Mouse (Mus musculus) lung, embryonic 14.5 days (tissue): ENCODE measurements around the gene Kansl1. TPM values are rescaled to one million over a fixed set of nuclear protein-coding genes. Genes with fewer than 3 reads are reported as not detected.

Source experiments
- ATAC-seq: fragments of 200-750 bp; cut with Nextera tagmentation; 2 replicates; pipeline ENCODE4 v1.8.0; 2017; ENCODE audit warnings: mild to moderate bottlenecking, moderate TSS enrichment, moderate library complexity; ENCODE audit not compliant: insufficient read depth
- DNase-seq: peaks from one replicate; pipeline ENCODE4 v3.0.0-alpha.2; 2015
- H3K27ac ChIP-seq: fragments of 300-500 bp; sonication (generic); 2 replicates; pipeline ENCODE4 v1.5.1; 2014; ENCODE audit warnings: low read depth, mild to moderate bottlenecking, moderate library complexity
- H3K27me3 ChIP-seq: fragments of 300-500 bp; sonication (generic); 2 replicates; pipeline ENCODE4 v1.6.1; 2014; ENCODE audit warnings: low read length, control low read depth; ENCODE audit not compliant: insufficient read depth
- H3K36me3 ChIP-seq: fragments of 300-500 bp; sonication (generic); 2 replicates; pipeline ENCODE4 v1.6.1; 2014; ENCODE audit warnings: control low read depth; ENCODE audit not compliant: insufficient read depth
- H3K4me1 ChIP-seq: fragments of 300-500 bp; sonication (generic); 2 replicates; pipeline ENCODE4 v1.6.1; 2014; ENCODE audit warnings: antibody characterized with exemption, control low read depth; ENCODE audit not compliant: insufficient read depth
- H3K4me2 ChIP-seq: fragments of 300-500 bp; sonication (generic); 2 replicates; pipeline ENCODE4 v1.6.1; 2014; ENCODE audit warnings: mild to moderate bottlenecking
- H3K4me3 ChIP-seq: fragments of 300-500 bp; sonication (generic); 2 replicates; pipeline ENCODE4 v1.5.1; 2014; ENCODE audit warnings: low read depth, low read length
- H3K9ac ChIP-seq: fragments of 300-500 bp; sonication (generic); 2 replicates; pipeline ENCODE4 v1.6.1; 2014
- H3K9me3 ChIP-seq: fragments of 300-500 bp; sonication (generic); 2 replicates; pipeline ENCODE4 v1.6.1; 2016; ENCODE audit warnings: low read depth, low read length, control low read depth
- CTCF ChIP-seq: IDR thresholded peaks from 2 replicates; pipeline ENCODE4 v1.5.1; 2016; ENCODE audit warnings: antibody characterized with exemption, low read depth
- WGBS: fragments of 180-500 bp; shearing (Covaris S2); extraction: QIAGEN DNeasy Blood & Tissue Kit; methylation state at CpG from one replicate; pipeline ENCODE4 v1.1.7; 2014; 5-methylcytosine and 5-hydroxymethylcytosine counted together
- polyA plus RNA-seq: library from polyadenylated mRNA; unstranded; fragments of >200 nt; fragmentation: Nextera tagmentation; extraction: Ambion mirVana; gene quantifications from 2 replicates; pipeline ENCODE4 v1.2.1, GENCODE M21; 2014

The Kansl1 gene
- polyA plus RNA-seq, 1 experiment from 2014 or later, result 28.1 TPM

GRCm38 (mm10) chr11:104310226-104310887 lies 158.3 kb downstream of the Kansl1 start:
- TF ChIP-seq CTCF, result no peak
- Histone ChIP-seq H3K27me3 (peaks cover 14% of the 10 kb centered on the region; the same call in 1 of the 2 replicates), H3K27ac (no peak overlapping the region), H3K4me1 (no peaks in the 10 kb centered on the region), H3K9ac (no peak overlapping the region), H3K4me3 (peak overlapping the region; percentile 17; the same call in 1 of the 2 replicates), H3K9me3 (no peaks in the 10 kb centered on the region), H3K4me2 (peak overlapping the region; percentile 48), H3K36me3 (no peaks in the 10 kb centered on the region)
- no peak for ATAC-seq
- no peak for DNase-seq
- WGBS, result 16% methylated on average over 23 of the region's 23 CpGs

- Histone ChIP-seq H3K27ac (no peak overlapping the region), H3K27me3 (peaks cover 14% of the 10 kb centered on the region; the same call in 1 of the 2 replicates), H3K9ac (no peak overlapping the region), H3K4me1 (no peaks in the 10 kb centered on the region), H3K4me3 (peak overlapping the region; percentile 17; the same call in 1 of the 2 replicates), H3K36me3 (no peaks in the 10 kb centered on the region), H3K4me2 (peak overlapping the region; percentile 48), H3K9me3 (no peaks in the 10 kb centered on the region)
- no peak for ATAC-seq
- TF ChIP-seq CTCF, result no peak
- DNase-seq, result no peak
- 25% methylated on average over 12 of the region's 12 CpGs for WGBS
Observed at GRCm38 (mm10) chr11:104309377-104310225, 159.1 kb downstream of the Kansl1 start.

- H3K36me3 ChIP-seq, result no peaks in the 10 kb centered on the region
- H3K9me3 ChIP-seq, result no peaks in the 10 kb centered on the region
- H3K4me1 ChIP-seq, result no peaks in the 10 kb centered on the region
- H3K27me3 ChIP-seq, result peaks cover 14% of the 10 kb centered on the region; the same call in 1 of the 2 replicates
- DNase-seq (no peak), ATAC-seq (no peak)
- 68% methylated on average over 4 of the region's 4 CpGs for WGBS
- no peak for TF ChIP-seq CTCF
- H3K9ac ChIP-seq, result no peak overlapping the region
- H3K4me3 ChIP-seq, result no peak overlapping the region
- no peak overlapping the region for H3K27ac ChIP-seq
- no peak overlapping the region for H3K4me2 ChIP-seq
Observed at GRCm38 (mm10) chr11:104307136-104307535, 161.5 kb downstream of the Kansl1 start.

DNA sequence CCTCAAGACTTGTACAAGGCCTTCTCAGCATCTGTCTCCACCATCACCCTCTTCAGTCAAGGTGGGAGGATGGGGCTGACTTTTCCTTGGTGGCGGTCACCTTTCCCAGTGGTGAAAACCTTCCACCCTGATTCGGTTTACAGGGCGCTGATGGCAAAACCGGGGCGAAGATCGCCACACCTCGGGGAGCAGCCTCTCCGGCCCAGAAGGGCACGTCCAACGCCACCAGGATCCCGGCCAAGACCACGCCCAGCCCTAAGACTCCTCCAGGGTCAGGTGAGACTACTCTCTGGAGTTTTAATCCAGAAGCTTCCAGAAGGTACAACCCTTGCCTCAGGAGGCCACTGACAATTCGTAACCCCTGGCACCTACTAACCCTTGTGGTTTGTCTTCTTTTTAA lies 162.2 kb downstream of the Kansl1 start:
- peaks cover 14% of the 10 kb centered on the region; the same call in 1 of the 2 replicates for H3K27me3 ChIP-seq
- ATAC-seq (no peak), DNase-seq (no peak)
- no peaks in the 10 kb centered on the region for H3K36me3 ChIP-seq
- no peak for TF ChIP-seq CTCF
- H3K27ac ChIP-seq, result no peak overlapping the region
- no peaks in the 10 kb centered on the region for H3K4me1 ChIP-seq
- H3K9ac ChIP-seq, result no peak overlapping the region
- no peaks in the 10 kb centered on the region for H3K9me3 ChIP-seq
- H3K4me2 ChIP-seq, result no peak overlapping the region
- WGBS, result 91% methylated on average over 13 of the region's 13 CpGs
- no peak overlapping the region for H3K4me3 ChIP-seq

DNA sequence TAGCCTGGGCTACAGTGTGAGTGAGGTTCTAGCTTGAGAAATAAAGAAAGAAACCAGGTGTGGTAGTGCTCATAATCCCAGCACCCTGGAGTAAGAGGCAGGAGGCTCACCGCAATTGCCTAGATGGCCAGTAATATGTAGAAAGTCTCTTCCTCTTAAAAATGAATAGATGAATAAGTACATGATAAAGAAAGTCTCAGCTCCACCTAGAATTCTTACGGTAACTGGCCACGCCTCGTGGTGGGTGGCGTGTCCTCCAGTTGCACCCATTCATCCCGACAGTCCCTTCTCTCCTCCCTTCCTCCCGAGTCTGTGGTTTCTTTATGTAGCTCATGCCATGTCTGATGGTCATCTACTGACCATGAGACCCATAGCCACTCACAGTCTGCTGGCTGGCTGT lies 162.9 kb downstream of the Kansl1 start:
- H3K9ac ChIP-seq, result no peak overlapping the region
- H3K36me3 ChIP-seq, result no peaks in the 10 kb centered on the region
- H3K4me2 ChIP-seq, result no peak overlapping the region
- no peak overlapping the region for H3K27ac ChIP-seq
- H3K27me3 ChIP-seq, result peaks cover 14% of the 10 kb centered on the region; the same call in 1 of the 2 replicates
- DNase-seq (no peak), ATAC-seq (no peak)
- whole genome bisulfite sequencing, result 89% methylated on average over 7 of the region's 7 CpGs
- H3K9me3 ChIP-seq, result no peaks in the 10 kb centered on the region
- H3K4me3 ChIP-seq, result no peak overlapping the region
- H3K4me1 ChIP-seq, result no peaks in the 10 kb centered on the region
- no peak for TF ChIP-seq CTCF

GRCm38 (mm10) chr11:104303088-104303960 lies 165.3 kb downstream of the Kansl1 start:
- H3K9me3 ChIP-seq, result no peaks in the 10 kb centered on the region
- DNase-seq, result no peak
- no peak for ATAC-seq
- H3K27ac ChIP-seq, result no peak overlapping the region
- no peak overlapping the region for H3K4me3 ChIP-seq
- WGBS, result 63% methylated on average over 8 of the region's 8 CpGs
- TF ChIP-seq CTCF, result no peak
- H3K4me1 ChIP-seq, result no peaks in the 10 kb centered on the region
- H3K9ac ChIP-seq, result no peak overlapping the region
- no peaks in the 10 kb centered on the region for H3K27me3 ChIP-seq
- no peak overlapping the region for H3K4me2 ChIP-seq
- H3K36me3 ChIP-seq, result no peaks in the 10 kb centered on the region
